ENCODE assay signal across 8 mouse cellular contexts in the genomic region with DNA sequence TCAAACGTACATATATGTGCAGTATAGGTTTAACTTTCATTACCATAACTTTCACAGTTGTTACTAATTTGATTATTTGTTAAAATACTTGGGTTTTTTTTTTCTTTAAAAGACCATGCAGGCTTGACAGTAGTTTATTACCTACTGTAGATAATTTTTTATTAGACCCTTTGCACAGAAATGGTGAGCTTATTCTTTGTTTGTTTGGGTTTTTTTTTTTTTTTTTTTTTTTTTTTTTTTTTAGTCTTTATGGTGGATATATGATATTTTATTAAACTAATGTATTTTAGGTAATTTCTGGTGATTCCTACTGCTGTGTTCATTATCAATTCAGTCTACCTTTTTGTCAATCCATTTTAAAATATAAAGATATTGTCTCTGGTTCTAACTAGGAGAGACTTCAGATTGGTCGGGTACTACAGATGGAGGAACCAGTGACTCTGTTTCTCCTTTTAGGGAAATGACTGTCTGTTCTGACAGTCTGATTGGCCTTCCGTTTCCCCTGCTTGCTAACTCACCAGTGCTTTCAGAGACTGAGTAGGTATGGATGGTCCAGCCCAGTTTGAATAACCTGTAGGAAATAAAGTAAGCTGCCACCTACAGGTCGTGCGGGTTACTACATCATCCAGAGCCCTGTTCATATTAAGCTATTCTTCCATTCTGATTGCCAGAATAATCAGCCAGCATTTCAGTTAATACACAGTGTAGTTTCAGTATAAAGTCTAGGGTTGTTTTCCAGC. TPM values are rescaled to one million over a fixed set of nuclear protein-coding genes. Genes with fewer than 3 reads are reported as not detected.
A peak's percentile ranks its signal among the peaks of the same experiment; 100 is the strongest.
DNase-seq lines count a peak whose midpoint lies in the region; ATAC-seq lines count a peak whose summit lies in the region.

No protein-coding gene starts in this region.

- peak overlapping the region; percentile 99 for H3K4me3 ChIP-seq in hindbrain, embryonic 15.5 days

- H3K9me3 ChIP-seq in hindbrain, embryonic 15.5 days: no peaks in the 10 kb centered on the region

- peaks cover 31% of the 10 kb centered on the region for H3K4me1 ChIP-seq in hindbrain, embryonic 15.5 days (replicated peaks)

- peak; percentile 70 for ATAC-seq in common myeloid progenitor, adult 5-6 weeks (replicated peaks; ENCODE audit: low read depth, poor library complexity, severe bottlenecking)
- no peak for ATAC-seq in hindbrain, embryonic 15.5 days (ENCODE audit: low FRiP score, low read depth)

- DNase-seq in WW6 (ENCODE audit: low read depth, low spot score): peak; percentile 63
- peak; percentile 80 for DNase-seq in gastrocnemius, adult 18-20 months (ENCODE audit: low spot score)
- peak; percentile 80 to 86 for DNase-seq in layer of hippocampus, postnatal 36 days
- DNase-seq in lung, postnatal 25 days (ENCODE audit: low spot score): peak; percentile 88
- DNase-seq in retina, embryonic 14.5 days (ENCODE audit: low spot score): peak; percentile 96
- DNase-seq in urinary bladder, adult 2 months (ENCODE audit: low spot score): peak; percentile 37

- 4% methylated on average over 5 of the region's 5 CpGs for WGBS in hindbrain, embryonic 15.5 days

- H3K4me2 ChIP-seq in hindbrain, embryonic 15.5 days: peak overlapping the region; percentile 92

- H3K36me3 ChIP-seq in hindbrain, embryonic 15.5 days: peaks cover 17% of the 10 kb centered on the region

- H3K9ac ChIP-seq in hindbrain, embryonic 15.5 days: peak overlapping the region; percentile 92

- H3K27me3 ChIP-seq in hindbrain, embryonic 15.5 days: no peaks in the 10 kb centered on the region

- H3K27ac ChIP-seq in hindbrain, embryonic 15.5 days (replicated peaks): no peak overlapping the region

RNA-seq across cellular contexts. Expression of a gene that starts 1.6 kb away (rescaled TPM):
- 101 and 118 TPM in 2 replicates for total RNA-seq in common myeloid progenitor, adult 5-6 weeks (2017)
- 10 to 100 TPM in 1 of 2 experiments, 1 to 10 TPM in 1; 7.8 to 11.7 TPM for total RNA-seq in gastrocnemius, adult 18-20 months (2021)
- 298 and 307 TPM in 2 replicates for polyA plus RNA-seq in hindbrain, embryonic 15.5 days (2015; fragmentation: Nextera tagmentation; extraction: Ambion mirVana)
- 100 to 1,000 TPM; 197 to 200 TPM for total RNA-seq in layer of hippocampus, postnatal 36 days (2021)
- 143 and 180 TPM in 2 replicates for polyA plus RNA-seq in urinary bladder, adult 2 months (2012; rRNA removed)

RNA-seq across cellular contexts. Expression of a gene that starts 1.8 kb away (rescaled TPM):
- 8.7 and 9.5 TPM in 2 replicates for total RNA-seq in common myeloid progenitor, adult 5-6 weeks (2017)
- 1 to 10 TPM; 4.9 to 7.8 TPM for total RNA-seq in gastrocnemius, adult 18-20 months (2021)
- polyA plus RNA-seq in hindbrain, embryonic 15.5 days (2015; fragmentation: Nextera tagmentation; extraction: Ambion mirVana): 18.9 and 19.5 TPM in 2 replicates
- total RNA-seq in layer of hippocampus, postnatal 36 days (2021): 100 to 1,000 TPM; 116 to 122 TPM
- 29.6 and 31.0 TPM in 2 replicates for polyA plus RNA-seq in urinary bladder, adult 2 months (2012; rRNA removed)

RNA-seq across cellular contexts. Expression of a gene that starts 17.6 kb away (rescaled TPM):
- total RNA-seq in common myeloid progenitor, adult 5-6 weeks (2017): not detected in 2 replicates
- not detected for total RNA-seq in gastrocnemius, adult 18-20 months (2021)
- 0.10 TPM in 1 of 2 replicates, not detected in the other for polyA plus RNA-seq in hindbrain, embryonic 15.5 days (2015; fragmentation: Nextera tagmentation; extraction: Ambion mirVana)
- not detected for total RNA-seq in layer of hippocampus, postnatal 36 days (2021)
- polyA plus RNA-seq in urinary bladder, adult 2 months (2012; rRNA removed): not detected in 2 replicates

RNA-seq across cellular contexts. Expression of a gene that starts 32.1 kb away (rescaled TPM):
- total RNA-seq in common myeloid progenitor, adult 5-6 weeks (2017): 70.1 and 77.4 TPM in 2 replicates
- total RNA-seq in gastrocnemius, adult 18-20 months (2021): under 1 TPM; 0.50 to 0.93 TPM
- polyA plus RNA-seq in hindbrain, embryonic 15.5 days (2015; fragmentation: Nextera tagmentation; extraction: Ambion mirVana): 2.2 and 3.7 TPM in 2 replicates
- 1 to 10 TPM; 3.1 to 4.9 TPM for total RNA-seq in layer of hippocampus, postnatal 36 days (2021)
- 7.0 and 8.7 TPM in 2 replicates for polyA plus RNA-seq in urinary bladder, adult 2 months (2012; rRNA removed)

Comparison
In these comparisons a context has a peak if more than half of its experiments do, and no peak if none do; other contexts are left out.
1. DNase-seq: peak in every context shown above with its lines; median percentile 96 in retina, embryonic 14.5 days; 88 in lung, postnatal 25 days; 83 in layer of hippocampus, postnatal 36 days; 80 in gastrocnemius, adult 18-20 months; 63 in WW6; 37 in urinary bladder, adult 2 months.
2. RNA of a gene that starts 1.8 kb away (total RNA-seq): 116 to 122 TPM in layer of hippocampus, postnatal 36 days; 8.7 to 9.5 TPM in common myeloid progenitor, adult 5-6 weeks and 4.9 to 7.8 TPM in gastrocnemius, adult 18-20 months; every median in the first group is over 10 times any median in the second.